9 mouse cellular contexts compared by ENCODE assay signal in genomic region chr10:123013435-123013834, GRCm38 (mm10).
A peak's percentile ranks its signal among the peaks of the same experiment; 100 is the strongest.
DNase-seq lines count a peak whose midpoint lies in the region; ATAC-seq lines count a peak whose summit lies in the region.
"Had no signal": no experiment of that assay in that cellular context is flagged by ENCODE, and none has a peak within 500 bp of the region (broad histone marks: within the 10 kb centered on the region; RNA-seq: fewer than 3 reads in every experiment).

No protein-coding gene starts in this region.

- WGBS in hindbrain, embryonic 12.5 days, result 36% methylated on average over 18 of the region's 18 CpGs
- 30% methylated on average over 18 of the region's 18 CpGs for WGBS in neural tube, embryonic 11.5 days

- no peaks in the 10 kb centered on the region for H3K4me1 ChIP-seq in hindbrain, embryonic 12.5 days
- H3K4me1 ChIP-seq in neural tube, embryonic 11.5 days (ENCODE audit: control insufficient read depth, insufficient read depth, low read length), result no peaks in the 10 kb centered on the region

- ATAC-seq in hindbrain, embryonic 12.5 days (ENCODE audit: low FRiP score), result peak; percentile 40; the same call in 1 of the 2 replicates
- ATAC-seq in neural tube, embryonic 11.5 days (ENCODE audit: insufficient read depth, low FRiP score, low TSS enrichment), result peak; percentile 38; the same call in 1 of the 2 replicates
- no peak for ATAC-seq in activated CD4-positive, CD25-positive, alpha-beta regulatory T cell, adult 4 months

- DNase-seq in kidney, postnatal 4 days, result peak; percentile 35 to 53
- DNase-seq in kidney, postnatal 25 days, result no peak
- DNase-seq in embryo, embryonic 10.5 days (ENCODE audit: low spot score), result peak; percentile 71
- peak; percentile 48 for DNase-seq in neural tube, embryonic 11.5 days (ENCODE audit: low spot score)
- no peak for DNase-seq in heart, adult 8-10 months (ENCODE audit: low spot score)
- DNase-seq: cerebellum, postnatal 36 days; kidney, postnatal 14 days had no signal

- no peaks in the 10 kb centered on the region for H3K27me3 ChIP-seq in hindbrain, embryonic 12.5 days
- H3K27me3 ChIP-seq in neural tube, embryonic 11.5 days (ENCODE audit: control insufficient read depth, insufficient read depth, low read length), result no peaks in the 10 kb centered on the region

- H3K9ac ChIP-seq in hindbrain, embryonic 12.5 days, result no peak overlapping the region
- no peak overlapping the region; the same call in 1 of the 2 replicates for H3K9ac ChIP-seq in neural tube, embryonic 11.5 days (ENCODE audit: low read length)

- H3K27ac ChIP-seq in hindbrain, embryonic 12.5 days, result no peak overlapping the region
- H3K27ac ChIP-seq in neural tube, embryonic 11.5 days (ENCODE audit: low read depth, low read length), result no peak overlapping the region

- H3K36me3 ChIP-seq in hindbrain, embryonic 12.5 days, result peaks cover 56% of the 10 kb centered on the region
- peaks cover 8% of the 10 kb centered on the region for H3K36me3 ChIP-seq in neural tube, embryonic 11.5 days (ENCODE audit: control insufficient read depth, insufficient read depth, low read length)

- no peak overlapping the region for H3K4me3 ChIP-seq in hindbrain, embryonic 12.5 days
- H3K4me3 ChIP-seq in neural tube, embryonic 11.5 days (ENCODE audit: low read depth, low read length), result no peak overlapping the region

- H3K9me3 ChIP-seq in hindbrain, embryonic 12.5 days (replicated peaks), result no peaks in the 10 kb centered on the region
- H3K9me3 ChIP-seq in neural tube, embryonic 11.5 days (ENCODE audit: control insufficient read depth, low read length), result no peaks in the 10 kb centered on the region

- H3K4me2 ChIP-seq in hindbrain, embryonic 12.5 days (replicated peaks), result no peak overlapping the region
- no peak overlapping the region for H3K4me2 ChIP-seq in neural tube, embryonic 11.5 days (ENCODE audit: low read depth)

Comparison
In these comparisons a context has a peak if more than half of its experiments do, and no peak if none do; other contexts are left out.
1. DNase-seq: peak in kidney, postnatal 4 days (2 of 2), embryo, embryonic 10.5 days (single experiment) and neural tube, embryonic 11.5 days (single experiment); none in kidney, postnatal 25 days (0 of 2) and heart, adult 8-10 months (single experiment).